Mouse (Mus musculus): ENCODE data around the gene Zc3h10.

- TF ChIP-seq POLR2A (IDR thresholded peaks at IDR 0.05; ENCODE audit: low read depth, low read length) (no peak), CTCF (IDR thresholded peaks at IDR 0.05; ENCODE audit: extremely low read depth, insufficient read length, insufficient replicate concordance, low read depth, low read length) (no peak)
Observed at GRCm38 (mm10) chr10:128545570-128545898, 2.0 kb downstream of the Zc3h10 start.

Measured in small intestine, adult 2 months (tissue).